Comparison of ENCODE assay signal across 12 mouse cellular contexts in the genomic region with DNA sequence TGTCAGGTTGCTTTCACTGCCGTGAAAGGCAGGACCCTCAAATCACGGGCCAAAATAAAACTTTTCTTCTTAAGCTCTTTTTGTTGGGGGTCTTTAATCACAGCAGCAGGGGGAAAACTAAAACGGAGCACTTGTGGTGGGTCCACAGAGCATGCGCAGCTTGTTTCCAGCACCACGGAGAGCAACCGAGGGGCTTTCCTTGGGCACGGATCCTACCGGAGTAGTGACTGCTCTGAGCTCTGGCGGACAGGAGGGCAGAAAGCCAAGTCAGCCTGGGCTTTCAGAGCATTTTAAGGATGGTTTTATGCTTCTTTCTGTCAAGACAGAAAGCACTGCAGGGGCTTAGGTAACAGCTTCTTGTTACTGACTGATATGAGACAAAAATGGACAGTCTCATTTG. TPM values are rescaled to one million over a fixed set of nuclear protein-coding genes. Genes with fewer than 3 reads are reported as not detected.
DNase-seq lines count a peak whose midpoint lies in the region; ATAC-seq and TF ChIP-seq lines count a peak whose summit lies in the region.
"Had no signal": no experiment of that assay in that cellular context is flagged by ENCODE, and none has a peak within 500 bp of the region (broad histone marks: within the 10 kb centered on the region; RNA-seq: fewer than 3 reads in every experiment).

No protein-coding gene starts in this region.

- peak; percentile 71 for DNase-seq in kidney, postnatal 10 days
- DNase-seq in kidney, adult 18-20 months = no peak
- DNase-seq in 3T3-L1 (ENCODE audit: low read depth, low spot score) (peak; percentile 28), CH12.LX (ENCODE audit: extremely low read depth) (no peak)
- peak; percentile 78 for DNase-seq in embryonic facial prominence, embryonic 14.5 days (ENCODE audit: low spot score)
- DNase-seq in urinary bladder, postnatal 4 days (ENCODE audit: low spot score in 2 of 2) = no peak
- DNase-seq in thymus, postnatal 14 days = no peak
- DNase-seq: cerebellum, adult 2 months; kidney, postnatal 36 days had no signal

- no peaks in the 10 kb centered on the region for H3K4me1 ChIP-seq in CH12.LX (ENCODE audit: control insufficient read depth in 1 of 2, insufficient read depth in 2 of 2)
- no peaks in the 10 kb centered on the region for H3K4me1 ChIP-seq in embryonic facial prominence, embryonic 14.5 days (ENCODE audit: control insufficient read depth, insufficient read depth, low read length)
- H3K4me1 ChIP-seq: heart, embryonic 15.5 days; neural tube, embryonic 13.5 days had no signal

- no peak overlapping the region for H3K27ac ChIP-seq in CH12.LX (ENCODE audit: insufficient read depth, low read depth)
- no peak overlapping the region for H3K27ac ChIP-seq in embryonic facial prominence, embryonic 14.5 days (replicated peaks; ENCODE audit: low read depth, low read length)
- H3K27ac ChIP-seq: heart, embryonic 15.5 days; liver, embryonic 14.5 days; neural tube, embryonic 13.5 days had no signal

- in situ Hi-C loops in CH12.LX (cut with MboI; ENCODE audit: low pct_ligation_motif_present, low pct_unique_long_range_greater_than_20kb, low sequenced_read_pairs) = no loop called here

- H3K9me3 ChIP-seq in CH12.LX (replicated peaks; ENCODE audit: low read length) = no peaks in the 10 kb centered on the region
- H3K9me3 ChIP-seq in embryonic facial prominence, embryonic 14.5 days (ENCODE audit: control insufficient read depth, low read length) = no peaks in the 10 kb centered on the region
- H3K9me3 ChIP-seq: heart, embryonic 15.5 days had no signal

- no peak overlapping the region for H3K9ac ChIP-seq in CH12.LX (ENCODE audit: insufficient read depth, low read depth)
- no peak overlapping the region for H3K9ac ChIP-seq in embryonic facial prominence, embryonic 14.5 days (ENCODE audit: low read depth, low read length)
- H3K9ac ChIP-seq: heart, embryonic 15.5 days; liver, embryonic 14.5 days; neural tube, embryonic 13.5 days had no signal

- no peak overlapping the region for H3K4me3 ChIP-seq in CH12.LX (replicated peaks in 1 of 3; ENCODE audit: low read depth in 2 of 3, low read length in 2 of 3, poor library complexity in 1 of 3)
- H3K4me3 ChIP-seq in embryonic facial prominence, embryonic 14.5 days (ENCODE audit: low read depth, low read length) = no peak overlapping the region
- H3K4me3 ChIP-seq: heart, embryonic 15.5 days; neural tube, embryonic 13.5 days had no signal

- 14% methylated on average over 9 of the region's 9 CpGs for WGBS in embryonic facial prominence, embryonic 14.5 days

- dilution Hi-C loops in CH12.LX (cut with MboI; ENCODE audit: extremely low pct_ligation_motif_present, extremely low pct_unique_long_range_greater_than_20kb, low sequenced_read_pairs) = no loop called here

- TF ChIP-seq EP300 in CH12.LX (IDR thresholded peaks at IDR 0.05; ENCODE audit: low read length) = no peak

- H3K36me3 ChIP-seq in CH12.LX (replicated peaks in 1 of 2; ENCODE audit: control insufficient read depth in 1 of 2, insufficient read depth in 1 of 2, low read length in 1 of 2) = no peaks in the 10 kb centered on the region
- no peaks in the 10 kb centered on the region for H3K36me3 ChIP-seq in embryonic facial prominence, embryonic 14.5 days (ENCODE audit: control insufficient read depth, insufficient read depth, low read length)
- H3K36me3 ChIP-seq: heart, embryonic 15.5 days; neural tube, embryonic 13.5 days had no signal

- TF ChIP-seq POLR2A in CH12.LX (IDR thresholded peaks at IDR 0.05; ENCODE audit: low read depth, low read length) = no peak

- no peaks in the 10 kb centered on the region for H3K79me2 ChIP-seq in CH12.LX (replicated peaks; ENCODE audit: control insufficient read depth, extremely low read depth, insufficient read depth, poor library complexity, severe bottlenecking)

- peaks cover 41% of the 10 kb centered on the region for H3K27me3 ChIP-seq in CH12.LX (replicated peaks)
- H3K27me3 ChIP-seq in embryonic facial prominence, embryonic 14.5 days (replicated peaks; ENCODE audit: control insufficient read depth, insufficient read depth, low read length) = no peaks in the 10 kb centered on the region

- no peak for ATAC-seq in embryonic facial prominence, embryonic 14.5 days (ENCODE audit: low read depth)

- TF ChIP-seq RAD21 in CH12.LX (IDR thresholded peaks at IDR 0.05; ENCODE audit: low read depth, low read length) = no peak

- no peak overlapping the region for H3K4me2 ChIP-seq in CH12.LX (ENCODE audit: insufficient read depth, low read depth, poor library complexity, severe bottlenecking)
- H3K4me2 ChIP-seq in embryonic facial prominence, embryonic 14.5 days (ENCODE audit: low read depth, low read length) = no peak overlapping the region
- H3K4me2 ChIP-seq: heart, embryonic 15.5 days; neural tube, embryonic 13.5 days had no signal

- no peak for TF ChIP-seq CTCF in CH12.LX (conservative IDR thresholded peaks at IDR 0.05 in 1 of 2, IDR thresholded peaks at IDR 0.05 in 1 of 2; ENCODE audit: low read depth in 2 of 2, low read length in 2 of 2)

TF ChIP-seq in CH12.LX, 34 proteins besides CTCF, POLR2A, EP300 and RAD21:
- no peak for TF ChIP-seq MEF2A (IDR thresholded peaks at IDR 0.05; ENCODE audit: borderline replicate concordance, low read depth, low read length)
- TF ChIP-seq NRF1 (IDR thresholded peaks at IDR 0.05; ENCODE audit: low read depth, low read length) = 0 out of 2 replicates have a peak, but pooled peaks have one; percentile 15
- no peak for TF ChIP-seq NELFE (IDR thresholded peaks at IDR 0.05; ENCODE audit: low read depth, low read length)
- no peak for TF ChIP-seq ZKSCAN1 (IDR thresholded peaks at IDR 0.05; ENCODE audit: borderline replicate concordance, low read depth, low read length)
- no peak for TF ChIP-seq SIN3A (IDR thresholded peaks at IDR 0.05; ENCODE audit: low read length)

RNA-seq across cellular contexts. Expression of a gene that starts 38.3 kb away (rescaled TPM):
- total RNA-seq in CH12.LX (2012; rRNA removed) (3.9 and 4.8 TPM in 2 replicates), CH12.LX (2014; rRNA removed) (1.4 and 1.9 TPM in 2 replicates)
- 4.3 and 5.4 TPM in 2 replicates for polyA plus RNA-seq in CH12.LX (2012; ENCODE audit: insufficient read length, low read depth)
- 1.4 and 1.9 TPM in 2 replicates for polyA plus RNA-seq in embryonic facial prominence, embryonic 14.5 days (2014; fragmentation: Nextera tagmentation; extraction: Ambion mirVana)

Comparison
In these comparisons a context has a peak if more than half of its experiments do, and no peak if none do; other contexts are left out.
1. DNase-seq: peak in kidney, postnatal 10 days (single experiment), 3T3-L1 (single experiment) and embryonic facial prominence, embryonic 14.5 days (single experiment); none in kidney, adult 18-20 months (single experiment), CH12.LX (single experiment), urinary bladder, postnatal 4 days (0 of 2) and thymus, postnatal 14 days (single experiment).